Mouse (Mus musculus) intestine, embryonic 14.5 days (tissue): Measurements from ENCODE around the gene Casq1. TPM values are rescaled to one million over a fixed set of nuclear protein-coding genes. Genes with fewer than 3 reads are reported as not detected.

Experiments
- ATAC-seq: fragments of 200-750 bp; cut with Nextera tagmentation; replicated peaks from 2 replicates; pipeline ENCODE4 v1.8.0; 2017; ENCODE audit warnings: low read depth, moderate number of reproducible peaks, moderate TSS enrichment, moderate library complexity; ENCODE audit not compliant: low FRiP score, low TSS enrichment
- DNase-seq: peaks from one replicate; pipeline ENCODE4 v3.0.0-alpha.2; 2018; ENCODE audit warnings: low spot score
- H3K27ac ChIP-seq: fragments of 300-500 bp; sonication (generic); 2 replicates; pipeline ENCODE4 v1.5.1; 2014; ENCODE audit warnings: low read depth, mild to moderate bottlenecking, control low read depth
- H3K27me3 ChIP-seq: fragments of 300-500 bp; sonication (generic); replicated peaks from 2 replicates; pipeline ENCODE4 v1.6.1; 2014; ENCODE audit warnings: low read length, control low read depth; ENCODE audit not compliant: control insufficient read depth, insufficient read depth
- H3K36me3 ChIP-seq: fragments of 300-500 bp; sonication (generic); 2 replicates; pipeline ENCODE4 v1.6.1; 2014; ENCODE audit warnings: low read length, control low read depth; ENCODE audit not compliant: control insufficient read depth, insufficient read depth
- H3K4me1 ChIP-seq: fragments of 300-500 bp; sonication (generic); replicated peaks from 2 replicates; pipeline ENCODE4 v1.6.1; 2014; ENCODE audit warnings: low read length, control low read depth, mixed read lengths; ENCODE audit not compliant: control insufficient read depth, insufficient read depth
- H3K4me2 ChIP-seq: fragments of 300-500 bp; sonication (generic); 2 replicates; pipeline ENCODE4 v1.6.1; 2014; ENCODE audit warnings: low read length
- H3K4me3 ChIP-seq: fragments of 300-500 bp; sonication (generic); 2 replicates; pipeline ENCODE4 v1.5.1; 2014; ENCODE audit warnings: low read depth, low read length, control low read depth, mixed read lengths
- H3K9ac ChIP-seq: fragments of 300-500 bp; sonication (generic); 2 replicates; pipeline ENCODE4 v1.6.1; 2014; ENCODE audit warnings: mild to moderate bottlenecking, low read length
- H3K9me3 ChIP-seq: fragments of 300-500 bp; sonication (generic); 2 replicates; pipeline ENCODE4 v1.6.1; 2016; ENCODE audit warnings: low read length, control low read depth; ENCODE audit not compliant: control insufficient read depth
- WGBS: fragments of 180-500 bp; shearing (Covaris S2); extraction: QIAGEN DNeasy Blood & Tissue Kit; methylation state at CpG from one replicate; pipeline ENCODE4 v1.1.7; 2014; 5-methylcytosine and 5-hydroxymethylcytosine counted together
- polyA plus RNA-seq: library from polyadenylated mRNA; unstranded; fragments of >200 nt; fragmentation: Nextera tagmentation; extraction: Ambion mirVana; gene quantifications from 2 replicates; pipeline ENCODE4 v1.2.1, GENCODE M21; 2014

The Casq1 gene
- polyA plus RNA-seq, 1 experiment from 2014 or later = 20.4 TPM

DNA sequence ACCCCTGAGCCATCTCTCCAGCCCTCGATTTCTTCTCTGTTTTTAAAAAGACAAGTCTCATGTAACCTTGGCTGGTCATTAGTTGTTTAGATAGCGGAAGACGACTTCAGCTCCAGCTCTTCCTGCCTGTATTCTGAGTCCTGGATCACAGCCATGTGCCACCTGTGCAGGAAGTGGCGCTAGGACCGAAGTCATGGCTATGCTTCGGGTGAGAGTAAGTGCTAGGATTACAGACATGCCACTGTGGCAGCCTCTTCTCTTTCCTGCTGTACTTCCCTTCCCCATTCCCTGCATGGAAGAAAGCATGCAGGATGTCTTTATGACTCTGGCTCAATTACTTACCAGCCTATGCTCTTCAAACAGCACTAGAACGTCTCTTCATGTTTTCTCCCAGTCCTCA is 40.6 kb downstream of the Casq1 start:
- Histone ChIP-seq H3K27ac (no peak overlapping the region), H3K9me3 (no peaks in the 10 kb centered on the region), H3K27me3 (no peaks in the 10 kb centered on the region), H3K4me1 (no peaks in the 10 kb centered on the region), H3K4me3 (no peak overlapping the region), H3K36me3 (peaks cover 87% of the 10 kb centered on the region), H3K9ac (no peak overlapping the region), H3K4me2 (no peak overlapping the region)
- no peak for ATAC-seq
- no peak for DNase-seq
- 70% methylated on average over 7 of the region's 7 CpGs for WGBS

DNA sequence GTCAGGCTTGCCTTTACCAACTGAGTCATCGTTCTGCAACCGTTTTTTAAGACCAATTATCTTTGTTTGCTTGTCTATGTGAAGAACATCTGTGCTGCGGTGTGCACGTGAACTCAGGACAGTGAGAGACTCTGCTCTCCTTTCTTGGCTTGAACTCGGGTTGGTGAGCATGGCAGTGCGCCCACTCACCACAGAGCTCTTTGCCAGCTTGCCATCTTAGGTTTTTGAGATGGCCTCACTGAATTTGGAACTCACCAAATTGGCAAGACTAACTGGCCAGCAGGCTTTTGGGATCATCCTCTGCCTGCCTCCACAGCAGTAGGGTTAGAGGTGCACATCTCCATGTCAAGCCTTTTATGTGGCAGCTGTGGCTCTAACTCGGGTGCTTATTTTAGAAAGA is 41.9 kb downstream of the Casq1 start:
- peaks cover 97% of the 10 kb centered on the region for H3K36me3 ChIP-seq
- ATAC-seq (no peak), DNase-seq (no peak)
- WGBS = 94% methylated on average over 7 of the region's 7 CpGs
- no peak overlapping the region for H3K4me2 ChIP-seq
- H3K9ac ChIP-seq = no peak overlapping the region
- no peaks in the 10 kb centered on the region for H3K9me3 ChIP-seq
- no peak overlapping the region for H3K4me3 ChIP-seq
- no peak overlapping the region for H3K27ac ChIP-seq
- H3K27me3 ChIP-seq = no peaks in the 10 kb centered on the region
- no peaks in the 10 kb centered on the region for H3K4me1 ChIP-seq

- ATAC-seq (no peak), DNase-seq (no peak)
- Histone ChIP-seq H3K27me3 (no peaks in the 10 kb centered on the region), H3K9me3 (no peaks in the 10 kb centered on the region), H3K36me3 (peaks cover 96% of the 10 kb centered on the region), H3K27ac (no peak overlapping the region), H3K4me2 (no peak overlapping the region), H3K4me1 (no peaks in the 10 kb centered on the region), H3K4me3 (no peak overlapping the region), H3K9ac (no peak overlapping the region)
- 88% methylated on average over 5 of the region's 5 CpGs for WGBS
Observed at GRCm38 (mm10) chr1:172173181-172173580, 46.5 kb downstream of the Casq1 start.

DNA sequence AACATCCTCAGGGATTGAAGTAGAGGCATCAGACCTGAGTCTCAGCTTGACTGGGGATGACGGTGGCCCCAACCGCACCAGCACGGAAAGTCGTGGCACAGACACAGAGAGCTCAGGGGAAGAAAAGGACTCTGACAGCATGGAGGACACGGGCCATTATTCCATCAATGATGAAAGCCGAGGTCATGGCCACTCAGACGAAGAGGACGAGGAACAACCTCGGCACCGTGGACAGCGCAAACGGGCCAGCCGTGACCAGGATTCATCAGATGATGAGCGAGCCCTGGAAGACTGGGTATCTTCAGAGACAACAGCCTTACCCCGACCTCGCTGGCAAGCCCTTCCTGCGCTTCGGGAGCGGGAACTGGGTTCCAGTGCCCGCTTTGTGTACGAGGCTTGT is 47.3 kb downstream of the Casq1 start:
- Histone ChIP-seq H3K36me3 (peaks cover 96% of the 10 kb centered on the region), H3K27me3 (no peaks in the 10 kb centered on the region), H3K9ac (no peak overlapping the region), H3K4me1 (no peaks in the 10 kb centered on the region), H3K4me2 (no peak overlapping the region), H3K27ac (no peak overlapping the region), H3K4me3 (no peak overlapping the region), H3K9me3 (no peaks in the 10 kb centered on the region)
- no peak for ATAC-seq
- 95% methylated on average over 21 of the region's 21 CpGs for WGBS
- no peak for DNase-seq

- 96% methylated on average over 5 of the region's 5 CpGs for WGBS
Observed at GRCm38 (mm10) chr1:172169809-172170208, 49.9 kb downstream of the Casq1 start.

DNA sequence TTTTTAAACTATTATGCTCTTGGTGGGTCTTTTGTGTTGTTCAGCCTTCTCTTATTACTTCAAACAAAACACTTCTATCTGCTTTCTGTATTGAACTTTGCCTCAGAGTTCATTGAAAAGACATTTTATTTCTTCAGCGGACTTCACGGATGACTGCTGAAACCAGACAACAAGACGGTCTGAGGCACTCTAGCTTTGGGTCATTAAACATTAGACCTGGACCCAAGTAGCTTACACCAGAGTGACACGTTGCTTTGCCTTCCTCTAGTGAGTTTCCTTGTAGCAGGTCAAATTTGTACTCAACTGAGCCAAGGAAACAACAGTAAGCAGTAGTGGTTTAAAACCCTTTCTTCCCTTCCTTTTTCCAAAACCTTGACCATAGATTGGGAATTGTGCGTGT is 51.8 kb downstream of the Casq1 start:
- no peak overlapping the region for H3K4me2 ChIP-seq
- H3K9me3 ChIP-seq = no peaks in the 10 kb centered on the region
- peaks cover 80% of the 10 kb centered on the region for H3K36me3 ChIP-seq
- no peaks in the 10 kb centered on the region for H3K27me3 ChIP-seq
- DNase-seq (no peak), ATAC-seq (no peak)
- no peaks in the 10 kb centered on the region for H3K4me1 ChIP-seq
- no peak overlapping the region for H3K27ac ChIP-seq
- WGBS = 92% methylated on average over 5 of the region's 5 CpGs
- H3K4me3 ChIP-seq = no peak overlapping the region
- H3K9ac ChIP-seq = no peak overlapping the region

More at GRCm38 (mm10) chr1:172169809-172170208, 49.9 kb downstream of the Casq1 start:
- ATAC-seq (no peak), DNase-seq (no peak)
- Histone ChIP-seq H3K27me3 (no peaks in the 10 kb centered on the region), H3K27ac (no peak overlapping the region), H3K4me2 (no peak overlapping the region), H3K36me3 (peaks cover 95% of the 10 kb centered on the region), H3K9ac (no peak overlapping the region), H3K9me3 (no peaks in the 10 kb centered on the region), H3K4me3 (no peak overlapping the region), H3K4me1 (no peaks in the 10 kb centered on the region)

DNA sequence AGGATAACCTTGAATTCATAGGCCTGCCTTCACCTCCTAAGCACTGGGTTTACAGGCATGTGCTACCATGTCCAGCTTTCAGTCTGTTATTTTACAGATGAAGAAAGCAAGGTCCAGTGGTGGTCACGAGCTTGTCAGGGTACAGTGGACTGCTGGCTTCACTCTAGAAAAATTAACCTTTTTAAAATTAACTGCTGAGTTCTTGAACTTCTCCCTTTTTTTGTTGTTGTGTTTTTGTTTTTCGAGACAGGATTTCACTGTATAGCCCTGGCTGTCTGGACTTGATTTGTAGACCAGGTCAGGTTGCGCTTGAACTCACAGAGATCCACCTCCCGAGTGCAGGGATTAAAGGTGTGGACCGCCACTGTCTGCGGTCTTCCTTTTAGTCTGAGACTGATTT is 56.7 kb downstream of the Casq1 start:
- Histone ChIP-seq H3K9me3 (no peaks in the 10 kb centered on the region), H3K36me3 (peaks cover 33% of the 10 kb centered on the region), H3K4me3 (no peak overlapping the region), H3K4me1 (peaks cover 3% of the 10 kb centered on the region), H3K4me2 (no peak overlapping the region), H3K27ac (no peak overlapping the region), H3K9ac (no peak overlapping the region), H3K27me3 (no peaks in the 10 kb centered on the region)
- 74% methylated on average over 6 of the region's 6 CpGs for WGBS
- DNase-seq (no peak), ATAC-seq (no peak)

DNA sequence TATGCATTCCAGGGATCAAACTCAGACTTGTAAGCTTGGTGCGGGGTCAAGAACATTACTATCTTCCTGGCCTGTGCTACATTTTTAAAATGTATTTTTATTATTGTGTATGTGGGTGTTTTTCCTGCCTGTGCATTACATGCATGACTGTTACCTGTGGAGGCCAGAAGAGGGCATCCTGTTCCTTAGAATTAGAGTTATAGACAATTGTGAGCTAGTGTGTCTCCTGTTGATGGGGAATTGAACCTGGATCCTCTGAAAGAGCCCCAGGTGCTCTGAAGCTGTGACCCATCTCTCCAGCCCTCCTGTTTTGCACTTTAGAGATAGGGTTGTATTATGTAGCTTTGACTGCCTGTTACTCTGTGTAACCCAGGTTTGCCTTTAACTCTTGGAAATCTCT is 57.7 kb downstream of the Casq1 start:
- Histone ChIP-seq H3K27me3 (no peaks in the 10 kb centered on the region), H3K36me3 (peaks cover 23% of the 10 kb centered on the region), H3K27ac (no peak overlapping the region), H3K9ac (no peak overlapping the region), H3K4me3 (no peak overlapping the region), H3K4me2 (no peak overlapping the region), H3K9me3 (no peaks in the 10 kb centered on the region), H3K4me1 (peaks cover 3% of the 10 kb centered on the region)
- WGBS = 95% methylated on average over 1 of the region's 1 CpGs
- ATAC-seq = no peak
- DNase-seq = no peak

GRCm38 (mm10) chr1:172160508-172160907 is 59.2 kb downstream of the Casq1 start:
- no peak overlapping the region for H3K27ac ChIP-seq
- ATAC-seq = no peak
- DNase-seq = no peak
- no peaks in the 10 kb centered on the region for H3K9me3 ChIP-seq
- H3K27me3 ChIP-seq = no peaks in the 10 kb centered on the region
- no peak overlapping the region for H3K4me3 ChIP-seq
- H3K36me3 ChIP-seq = peaks cover 22% of the 10 kb centered on the region
- no peak overlapping the region for H3K9ac ChIP-seq
- H3K4me1 ChIP-seq = peaks cover 3% of the 10 kb centered on the region
- H3K4me2 ChIP-seq = 0 out of 2 replicates have a peak overlapping the region, but pooled peaks have one; percentile 7
